Mouse (Mus musculus) small intestine, adult 2 months (tissue): Measurements from ENCODE around the gene Snap91.

Source experiments
- CTCF ChIP-seq: fragments of 200-500 bp; IDR thresholded peaks from 2 replicates; pipeline ENCODE4 v1.5.1; 2012; ENCODE audit warnings: low read depth, mild to moderate bottlenecking, control low read depth, inconsistent platforms, low read length, moderate library complexity, mixed read lengths; ENCODE audit not compliant: insufficient replicate concordance, insufficient read length; ENCODE audit errors: extremely low read depth
- POLR2A ChIP-seq: fragments of 200-500 bp; IDR thresholded peaks from 2 replicates; pipeline ENCODE4 v1.6.1; 2012; ENCODE audit warnings: low read depth, mild to moderate bottlenecking, control low read depth, inconsistent platforms, low read length, moderate library complexity

DNA sequence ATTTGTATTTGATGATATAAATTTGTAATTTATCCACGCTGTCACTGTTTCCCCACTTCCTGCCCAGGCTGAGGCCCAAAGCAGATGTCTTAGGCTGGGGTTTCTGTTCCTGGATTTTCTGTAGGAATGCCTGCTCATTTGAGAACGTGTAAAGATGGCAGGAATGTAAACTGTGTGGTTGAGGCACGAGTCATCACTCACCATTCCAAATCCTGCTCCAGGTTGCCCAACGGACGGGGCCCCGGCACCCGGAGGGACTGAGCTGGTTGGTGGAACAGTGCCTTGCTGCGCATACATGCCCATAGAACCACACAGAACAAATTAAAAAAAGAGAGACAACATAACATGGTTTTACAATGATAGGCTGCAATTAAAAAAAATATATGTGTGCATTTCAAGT, 106.5 kb downstream of the Snap91 start:
- TF ChIP-seq POLR2A, result no peak
- no peak for TF ChIP-seq CTCF
